Mouse (Mus musculus) E14TG2a.4 (cell line): ENCODE results near the gene Iqgap2.

Source experiments
- H3K27me3 ChIP-seq: 2 replicates; pipeline ENCODE4 v1.6.1; 2014; ENCODE audit warnings: low read length, control low read depth; ENCODE audit not compliant: insufficient read depth
- H3K36me3 ChIP-seq: 2 replicates; pipeline ENCODE4 v1.6.1; 2014; ENCODE audit warnings: low read length, control low read depth; ENCODE audit not compliant: insufficient read depth
- H3K4me1 ChIP-seq: replicated peaks from 2 replicates; pipeline ENCODE4 v1.6.1; 2014; ENCODE audit warnings: low read depth, low read length, control low read depth
- H3K4me3 ChIP-seq: replicated peaks from 2 replicates; pipeline ENCODE4 v1.5.1; 2014; ENCODE audit warnings: mild to moderate bottlenecking, low read length
- H3K9me3 ChIP-seq: 2 replicates; pipeline ENCODE4 v1.6.1; 2014; ENCODE audit warnings: low read length, control low read depth
- CTCF ChIP-seq: conservative IDR thresholded peaks from 2 replicates; pipeline ENCODE4 v1.5.1; 2014; ENCODE audit warnings: low read length
- NANOG ChIP-seq: IDR thresholded peaks from 2 replicates; pipeline ENCODE4 v1.6.1; 2014; ENCODE audit warnings: borderline replicate concordance, low read length, mixed read lengths
- POU5F1 ChIP-seq: IDR thresholded peaks from 2 replicates; pipeline ENCODE4 v1.6.1; 2014; ENCODE audit warnings: low read length, borderline replicate concordance

Iqgap2 gene

GRCm38 (mm10) chr13:95742881-95743466 is 148.7 kb downstream of the Iqgap2 start:
- H3K27me3 ChIP-seq, result no peaks in the 10 kb centered on the region
- H3K36me3 ChIP-seq, result no peaks in the 10 kb centered on the region
- H3K4me3 ChIP-seq, result no peak overlapping the region
- no peaks in the 10 kb centered on the region for H3K4me1 ChIP-seq
- no peaks in the 10 kb centered on the region for H3K9me3 ChIP-seq
- no peak for TF ChIP-seq NANOG
- TF ChIP-seq CTCF, result no peak
- no peak for TF ChIP-seq POU5F1

DNA sequence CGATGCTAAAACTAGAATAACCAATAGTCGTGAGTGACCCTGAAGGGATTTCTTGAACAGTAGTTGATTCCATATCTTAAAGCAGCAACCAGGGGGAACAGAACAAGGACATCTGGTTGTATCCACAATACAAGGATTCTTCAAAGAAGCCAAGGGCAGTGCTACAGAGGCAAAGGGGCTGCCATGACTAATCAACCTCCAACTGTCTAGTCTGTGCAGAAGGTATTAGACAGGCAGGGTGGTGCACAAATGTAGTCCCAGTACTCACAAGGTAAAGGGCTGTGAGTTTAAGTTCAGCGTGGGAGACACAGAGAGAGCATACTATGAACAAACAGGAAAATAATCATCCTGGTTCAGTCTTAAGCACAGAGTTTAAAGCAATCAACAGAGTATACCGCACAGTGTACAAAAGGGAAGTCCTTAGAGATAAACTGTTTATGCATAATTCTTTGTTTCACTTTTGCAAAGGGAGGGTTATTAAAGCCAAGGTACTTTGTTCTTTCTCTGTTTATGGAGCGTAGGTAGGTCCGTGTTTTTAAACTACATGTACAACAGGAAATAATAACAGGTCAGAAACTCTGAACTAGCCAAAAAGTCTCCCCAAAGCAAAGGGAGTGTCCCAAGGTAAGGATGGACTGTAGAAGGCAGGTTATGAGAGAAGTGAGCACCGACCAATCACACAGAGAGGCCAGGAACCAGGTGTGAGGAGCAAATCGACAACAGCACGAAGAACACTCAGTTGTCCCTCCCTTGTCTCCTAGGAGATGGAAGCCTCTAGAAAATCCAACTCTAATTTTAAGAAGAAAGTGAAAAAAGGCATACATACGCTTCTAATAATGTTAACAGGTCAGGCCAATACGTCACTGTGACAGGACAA is 149.7 kb downstream of the Iqgap2 start:
- H3K9me3 ChIP-seq, result no peaks in the 10 kb centered on the region
- TF ChIP-seq POU5F1 (no peak), CTCF (no peak), NANOG (no peak)
- no peak overlapping the region for H3K4me3 ChIP-seq

DNA sequence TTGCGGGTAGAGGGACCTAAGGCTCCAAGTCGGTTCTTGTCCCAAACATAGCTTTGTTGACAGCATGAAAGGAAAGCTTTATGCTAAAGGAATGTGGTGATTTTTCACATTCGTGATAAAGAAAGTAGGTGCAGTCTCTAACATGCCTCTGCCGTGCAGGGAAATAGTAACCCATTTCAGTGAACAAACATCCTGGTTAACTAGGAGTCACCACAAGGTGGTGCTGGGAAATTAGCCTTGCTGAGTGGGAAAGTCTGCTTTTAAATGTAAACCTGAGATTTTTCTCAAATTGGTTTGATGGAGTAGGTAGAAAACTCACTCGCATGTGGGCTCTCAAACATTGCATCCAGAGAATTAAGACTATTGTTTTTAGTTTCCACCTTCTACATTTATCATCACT is 152.1 kb downstream of the Iqgap2 start:
- Histone ChIP-seq H3K4me1 (no peaks in the 10 kb centered on the region), H3K27me3 (no peaks in the 10 kb centered on the region), H3K36me3 (no peaks in the 10 kb centered on the region), H3K4me3 (no peak overlapping the region), H3K9me3 (no peaks in the 10 kb centered on the region)
- TF ChIP-seq POU5F1 (no peak), CTCF (0 out of 2 replicates have a peak, but pooled peaks have one; percentile 7)

More for the DNA sequence above, 149.7 kb downstream of the Iqgap2 start:
- Histone ChIP-seq H3K36me3 (no peaks in the 10 kb centered on the region), H3K4me1 (no peaks in the 10 kb centered on the region), H3K27me3 (no peaks in the 10 kb centered on the region)

GRCm38 (mm10) chr13:95730491-95730890 is 161.2 kb downstream of the Iqgap2 start:
- Histone ChIP-seq H3K36me3 (peaks cover 2% of the 10 kb centered on the region; the same call in 1 of the 2 replicates), H3K4me1 (peaks cover 7% of the 10 kb centered on the region), H3K4me3 (no peak overlapping the region), H3K9me3 (no peaks in the 10 kb centered on the region), H3K27me3 (no peaks in the 10 kb centered on the region)
- TF ChIP-seq NANOG, result no peak
- TF ChIP-seq POU5F1, result no peak
- TF ChIP-seq CTCF, result no peak

GRCm38 (mm10) chr13:95719320-95720232 is 172.1 kb downstream of the Iqgap2 start:
- H3K4me1 ChIP-seq, result no peaks in the 10 kb centered on the region; the same call in 1 of the 2 replicates
- TF ChIP-seq CTCF (peak; percentile 84), NANOG (no peak), POU5F1 (no peak)
- no peak overlapping the region for H3K4me3 ChIP-seq
- H3K9me3 ChIP-seq, result no peaks in the 10 kb centered on the region
- H3K36me3 ChIP-seq, result no peaks in the 10 kb centered on the region; the same call in 1 of the 2 replicates
- H3K27me3 ChIP-seq, result no peaks in the 10 kb centered on the region

DNA sequence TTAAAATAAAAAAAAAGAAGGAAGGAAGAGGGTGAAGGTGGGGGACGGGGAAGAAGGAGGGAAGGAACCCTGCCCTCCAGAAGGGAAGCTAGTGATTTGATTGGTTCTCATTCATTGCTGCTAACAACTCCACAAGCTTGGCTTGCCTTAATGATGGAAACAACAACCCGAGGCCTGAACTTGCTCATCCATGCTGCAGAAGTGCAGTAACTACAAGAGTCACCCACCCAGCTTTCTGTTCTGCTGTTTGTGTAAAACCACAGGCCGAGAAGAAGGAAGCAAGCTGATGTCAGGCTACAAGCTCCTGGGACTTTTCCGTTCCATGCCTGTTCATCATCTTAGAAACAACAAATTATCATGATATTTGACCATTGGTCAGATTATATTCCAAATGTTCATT is 176.4 kb downstream of the Iqgap2 start:
- Histone ChIP-seq H3K4me3 (no peak overlapping the region), H3K4me1 (no peaks in the 10 kb centered on the region; the same call in 1 of the 2 replicates), H3K36me3 (no peaks in the 10 kb centered on the region), H3K9me3 (no peaks in the 10 kb centered on the region), H3K27me3 (no peaks in the 10 kb centered on the region)
- TF ChIP-seq CTCF, result no peak

DNA sequence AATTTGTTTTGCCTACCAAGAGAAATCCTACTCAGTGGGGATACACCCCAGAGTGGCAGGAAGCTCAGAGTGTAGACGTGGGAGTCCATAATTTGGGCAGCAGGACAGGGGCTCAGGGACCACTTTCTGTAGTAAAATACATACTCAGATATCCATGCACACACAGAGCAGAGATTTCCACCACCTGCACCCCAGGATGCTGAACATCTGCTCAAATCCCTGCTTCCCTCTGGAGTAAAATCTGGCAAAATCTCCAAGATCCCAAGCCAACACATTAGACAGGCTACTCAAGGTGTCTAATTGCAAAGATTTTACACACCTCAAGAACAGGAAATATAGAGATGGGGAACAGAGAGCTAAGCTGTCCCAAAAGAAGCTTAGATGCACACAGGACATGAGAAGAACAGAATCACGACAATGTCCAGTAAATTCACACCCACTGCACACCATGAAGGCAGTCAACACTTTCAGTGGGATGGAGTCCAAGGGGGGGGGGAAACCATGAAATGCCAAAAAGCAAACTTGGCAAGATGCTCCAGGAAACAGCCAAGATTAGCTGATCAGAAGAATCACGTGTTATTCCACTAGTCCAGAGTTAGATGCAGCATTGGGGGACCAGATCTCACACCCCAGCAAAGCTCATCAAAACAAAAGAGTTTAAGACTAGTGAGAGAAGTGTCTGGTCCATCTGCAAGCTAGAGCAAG is 177.3 kb downstream of the Iqgap2 start:
- TF ChIP-seq NANOG (no peak), POU5F1 (no peak), CTCF (no peak)

More for the DNA sequence above, 177.3 kb downstream of the Iqgap2 start:
- Histone ChIP-seq H3K4me3 (no peak overlapping the region), H3K4me1 (no peaks in the 10 kb centered on the region; the same call in 1 of the 2 replicates), H3K9me3 (no peaks in the 10 kb centered on the region), H3K27me3 (no peaks in the 10 kb centered on the region), H3K36me3 (no peaks in the 10 kb centered on the region)
